Mouse (Mus musculus): Measurements from ENCODE around the gene Pms2. TPM values are rescaled to one million over a fixed set of nuclear protein-coding genes. Genes with fewer than 3 reads are reported as not detected.

The Pms2 gene
- total RNA-seq, 2 experiments from 2014 or later, result 3.5 to 4.7 TPM

GRCm38 (mm10) chr5:143976726-143977431 lies 67.1 kb downstream of the Pms2 start:
- intact Hi-C loops (cut with DNase I), result loop anchor here (5.0 kb wide), 1 partner anchor 245 kb away; the partner anchor contains the start of gene Usp42
- Histone ChIP-seq H3K27ac (no peak overlapping the region), H3K4me3 (no peak overlapping the region)
- DNase-seq, result no peak
- TF ChIP-seq CTCF (IDR thresholded peaks at IDR 0.05), result no peak

- Histone ChIP-seq H3K4me3 (no peak overlapping the region), H3K27ac (no peak overlapping the region)
- no peak for TF ChIP-seq CTCF (IDR thresholded peaks at IDR 0.05)
- no peak for DNase-seq
- intact Hi-C loops (cut with DNase I), result no loop called here
Measured at GRCm38 (mm10) chr5:143980858-143981257, 71.1 kb downstream of the Pms2 start.

- intact Hi-C loops (cut with DNase I), result no loop called here
- H3K27ac ChIP-seq, result no peak overlapping the region
- TF ChIP-seq CTCF (IDR thresholded peaks at IDR 0.05), result no peak
- DNase-seq, result no peak
- H3K4me3 ChIP-seq, result no peak overlapping the region
Measured at GRCm38 (mm10) chr5:143982361-143982760, 72.6 kb downstream of the Pms2 start.

Other genes starting within 250 kb of the Pms2 start
- 1 to 10 TPM; 5.3 to 6.1 TPM for gene Usp42, start 177.7 kb upstream of the Pms2 start, total RNA-seq (2021)
- 10 to 100 TPM; 26.2 to 26.3 TPM for gene Eif2ak1, start 92.2 kb upstream of the Pms2 start, total RNA-seq (2021)
- not detected for gene Ankrd61, start 12.3 kb upstream of the Pms2 start, total RNA-seq (2021)
- 100 to 1,000 TPM in 1 of 2 experiments, 10 to 100 TPM in 1; 92.4 to 118 TPM for gene Aimp2, start 117 bp upstream of the Pms2 start, total RNA-seq (2021)
- not detected for gene Gm42421, start 18.2 kb downstream of the Pms2 start, total RNA-seq (2021)
- gene Rsph10b, start 23.1 kb downstream of the Pms2 start, total RNA-seq (2021), result under 1 TPM; 0.31 to 0.84 TPM
- gene Ccz1, start 104.9 kb downstream of the Pms2 start, total RNA-seq (2021), result 10 to 100 TPM; 39.7 to 43.7 TPM
- not detected for gene Ocm, start 116.7 kb downstream of the Pms2 start, total RNA-seq (2021)
- gene Lmtk2, start 190.5 kb downstream of the Pms2 start, total RNA-seq (2021), result 10 to 100 TPM; 24.7 to 25.0 TPM